Mouse (Mus musculus): Measurements from ENCODE around the gene Sdf2.
"Not testable (repeated sequence)": the region's sequence is repeated elsewhere in the genome, so short reads cannot be mapped to it uniquely, and the experiment has no call there.

The Sdf2 gene

GRCm38 (mm10) chr11:78262550-78262949 lies 17.0 kb downstream of the Sdf2 start:
- peak; percentile 64 for DNase-seq

- DNase-seq = no peak
Observed at GRCm38 (mm10) chr11:78265571-78265970, 20.0 kb downstream of the Sdf2 start.

- DNase-seq = no peak
Observed at GRCm38 (mm10) chr11:78271986-78272385, 26.4 kb downstream of the Sdf2 start.

GRCm38 (mm10) chr11:78275596-78275995 lies 30.1 kb downstream of the Sdf2 start:
- DNase-seq = no peak

GRCm38 (mm10) chr11:78276169-78276568 lies 30.6 kb downstream of the Sdf2 start:
- not testable (repeated sequence) for DNase-seq

GRCm38 (mm10) chr11:78278853-78279252 lies 33.3 kb downstream of the Sdf2 start:
- DNase-seq = no peak

- DNase-seq = no peak
Observed at GRCm38 (mm10) chr11:78279586-78279985, 34.0 kb downstream of the Sdf2 start.

GRCm38 (mm10) chr11:78289146-78289763 lies 43.7 kb downstream of the Sdf2 start:
- no peak for DNase-seq

GRCm38 (mm10) chr11:78290654-78291053 lies 45.1 kb downstream of the Sdf2 start, which contains the start of gene BC030499:
Gene BC030499 (plus strand): TSS chr11:78290841.
- no peak for DNase-seq

- DNase-seq = no peak
Observed at GRCm38 (mm10) chr11:78294585-78294984, 49.0 kb downstream of the Sdf2 start.

GRCm38 (mm10) chr11:78300917-78301316 lies 55.4 kb downstream of the Sdf2 start:
- no peak for DNase-seq

GRCm38 (mm10) chr11:78301357-78302084 lies 56.0 kb downstream of the Sdf2 start, which contains the start of gene Spag5:
Gene Spag5 (plus strand): TSS chr11:78301529.
- DNase-seq = peak; percentile 91
